Mouse (Mus musculus): Measurements from ENCODE around the gene Myo1b.

Gene Myo1b

GRCm38 (mm10) chr1:51849570-51850211 is 66.2 kb downstream of the Myo1b start:
- DNase-seq (ENCODE audit: low spot score) = peak; percentile 53

GRCm38 (mm10) chr1:51845264-51846036 is 70.4 kb downstream of the Myo1b start:
- no peak for DNase-seq (ENCODE audit: low spot score)

GRCm38 (mm10) chr1:51837845-51838623 is 77.8 kb downstream of the Myo1b start:
- no peak for DNase-seq (ENCODE audit: low spot score)

GRCm38 (mm10) chr1:51837311-51837710 is 78.6 kb downstream of the Myo1b start:
- DNase-seq (ENCODE audit: low spot score) = no peak

GRCm38 (mm10) chr1:51835795-51836194 is 80.1 kb downstream of the Myo1b start:
- no peak for DNase-seq (ENCODE audit: low spot score)

GRCm38 (mm10) chr1:51834072-51834471 is 81.8 kb downstream of the Myo1b start:
- no peak for DNase-seq (ENCODE audit: low spot score)

GRCm38 (mm10) chr1:51829353-51829752 is 86.5 kb downstream of the Myo1b start:
- no peak for DNase-seq (ENCODE audit: low spot score)

GRCm38 (mm10) chr1:51822531-51822930 is 93.3 kb downstream of the Myo1b start:
- DNase-seq (ENCODE audit: low spot score) = no peak

- DNase-seq (ENCODE audit: low spot score) = peak; percentile 16
Observed at GRCm38 (mm10) chr1:51821701-51822495, 94.0 kb downstream of the Myo1b start.

- no peak for DNase-seq (ENCODE audit: low spot score)
Observed at GRCm38 (mm10) chr1:51820520-51820919, 95.4 kb downstream of the Myo1b start.

GRCm38 (mm10) chr1:51820013-51820441 is 95.8 kb downstream of the Myo1b start:
- no peak for DNase-seq (ENCODE audit: low spot score)

- DNase-seq (ENCODE audit: low spot score) = no peak
Observed at GRCm38 (mm10) chr1:51815636-51816035, 100.2 kb downstream of the Myo1b start.

GRCm38 (mm10) chr1:51814854-51815630 is 100.8 kb downstream of the Myo1b start:
- no peak for DNase-seq (ENCODE audit: low spot score)

- DNase-seq (ENCODE audit: low spot score) = no peak
Observed at GRCm38 (mm10) chr1:51808847-51809246, 107.0 kb downstream of the Myo1b start.

- no peak for DNase-seq (ENCODE audit: low spot score)
Observed at GRCm38 (mm10) chr1:51808228-51808627, 107.6 kb downstream of the Myo1b start.

- DNase-seq (ENCODE audit: low spot score) = no peak
Observed at GRCm38 (mm10) chr1:51805040-51805610, 110.7 kb downstream of the Myo1b start.

- no peak for DNase-seq (ENCODE audit: low spot score)
Observed at GRCm38 (mm10) chr1:51804296-51805039, 111.4 kb downstream of the Myo1b start.

GRCm38 (mm10) chr1:51798011-51798471 is 117.8 kb downstream of the Myo1b start:
- DNase-seq (ENCODE audit: low spot score) = no peak

GRCm38 (mm10) chr1:51795586-51796309 is 120.1 kb downstream of the Myo1b start:
- no peak for DNase-seq (ENCODE audit: low spot score)
